Mouse (Mus musculus) frontal cortex, postnatal 10 days (tissue): ENCODE data around the gene Zfp113.
"Not testable (repeated sequence)": the region's sequence is repeated elsewhere in the genome, so short reads cannot be mapped to it uniquely, and the experiment has no call there.

Experiments used
- DNase-seq, 2 experiments: peaks; one replicate each; pipeline ENCODE4 v3.0.0; 2022; ENCODE audit warnings: low spot score in 2 of 2, mixed read lengths in 1 of 2

Gene Zfp113

DNA sequence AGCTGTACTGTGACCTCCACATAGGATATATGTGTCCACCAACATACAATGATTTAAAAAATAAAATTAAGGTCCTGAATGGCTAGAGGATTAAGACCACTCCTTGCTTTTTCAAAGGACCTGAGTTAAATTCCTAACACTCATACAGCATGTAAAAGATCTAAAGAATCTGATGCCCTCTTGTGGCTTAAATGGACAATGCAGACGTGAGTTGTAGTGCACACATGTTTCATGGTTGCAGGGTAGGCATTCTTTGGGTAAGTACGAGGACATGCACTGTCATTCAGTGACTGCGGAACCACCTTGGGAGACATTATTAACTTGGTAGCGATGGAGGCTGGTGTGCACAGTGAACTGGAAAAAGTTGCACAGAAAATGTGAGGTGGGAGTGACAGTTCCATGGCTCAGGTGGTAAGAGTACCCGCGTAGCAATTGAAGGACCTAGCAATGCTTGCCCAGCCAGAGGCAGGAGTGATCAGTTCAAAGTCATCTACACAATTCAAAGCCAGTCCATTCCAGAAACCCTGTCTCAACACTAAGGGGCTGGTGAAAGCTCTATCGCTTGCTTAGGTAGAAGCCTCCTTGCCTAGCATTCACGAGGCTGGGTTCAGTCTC, 17.5 kb downstream of the Zfp113 start:
- DNase-seq: no peak

DNA sequence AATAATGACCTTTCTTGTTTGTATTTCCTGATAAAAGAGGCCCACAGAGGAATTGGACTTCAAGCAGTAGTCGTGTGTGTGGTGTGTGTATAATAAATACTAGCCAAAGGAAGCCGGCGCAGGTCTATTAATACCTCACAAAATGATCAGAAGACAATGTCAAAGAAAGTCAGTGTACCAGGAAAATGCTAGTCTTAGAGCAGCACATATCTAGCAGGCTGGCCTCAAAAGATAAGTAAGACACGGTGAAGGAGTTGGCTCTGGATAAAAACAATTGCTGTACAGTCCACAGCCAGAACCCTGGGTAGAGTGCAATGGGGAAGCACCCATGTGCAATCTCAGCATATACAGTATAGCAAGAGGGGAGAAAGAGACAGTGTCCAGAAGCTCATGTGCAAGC, 18.3 kb downstream of the Zfp113 start:
- no peak for DNase-seq

DNA sequence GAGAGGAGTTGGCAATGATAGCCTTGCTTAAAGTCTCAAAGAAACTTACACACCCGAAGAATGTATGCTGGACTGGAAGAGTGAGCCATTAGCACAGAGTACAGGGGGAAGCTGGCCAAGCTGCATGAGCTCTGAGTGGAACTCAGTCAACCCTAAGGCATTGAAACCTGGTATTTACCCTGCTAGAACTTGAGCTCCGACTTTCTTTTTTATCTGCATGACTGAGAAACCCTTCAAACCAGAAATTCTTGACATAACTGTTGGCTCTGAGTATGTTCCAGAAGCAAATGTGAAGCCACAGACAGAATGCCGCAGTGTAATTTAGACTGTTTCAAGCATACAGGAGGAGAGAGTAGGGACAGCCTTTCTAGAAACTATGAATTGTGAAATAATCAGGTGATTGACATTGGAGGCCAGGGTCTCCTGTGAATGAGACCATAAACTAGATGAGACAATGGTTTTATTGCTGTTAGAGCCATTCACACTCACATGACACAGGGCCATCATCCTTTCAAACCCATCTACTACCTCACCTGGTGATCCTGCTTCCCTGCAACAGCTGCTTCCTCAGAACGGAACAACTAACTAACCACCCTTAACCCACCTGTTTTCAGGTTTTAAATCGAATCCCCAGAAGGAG, 23.0 kb downstream of the Zfp113 start:
- DNase-seq: no peak

DNA sequence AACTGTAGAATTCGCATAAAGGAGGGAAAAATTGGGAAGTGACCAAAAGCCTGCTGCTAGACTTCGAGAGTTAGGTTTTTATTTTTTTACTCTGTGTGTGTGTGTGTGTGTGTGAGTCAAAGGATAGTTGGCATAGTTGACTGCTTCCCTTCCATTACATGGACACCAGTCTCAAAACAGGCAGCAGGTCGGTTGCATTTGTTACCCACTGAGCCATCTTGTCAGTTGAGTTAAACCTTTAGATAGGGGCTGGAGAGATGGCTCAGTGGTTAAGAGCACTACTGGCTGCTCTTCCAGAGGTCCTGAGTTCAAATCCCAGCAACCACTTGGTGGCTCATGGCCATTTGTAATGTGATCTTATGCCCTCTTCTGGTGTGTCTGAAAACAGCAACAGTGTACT, 37.5 kb downstream of the Zfp113 start:
- DNase-seq: no peak

DNA sequence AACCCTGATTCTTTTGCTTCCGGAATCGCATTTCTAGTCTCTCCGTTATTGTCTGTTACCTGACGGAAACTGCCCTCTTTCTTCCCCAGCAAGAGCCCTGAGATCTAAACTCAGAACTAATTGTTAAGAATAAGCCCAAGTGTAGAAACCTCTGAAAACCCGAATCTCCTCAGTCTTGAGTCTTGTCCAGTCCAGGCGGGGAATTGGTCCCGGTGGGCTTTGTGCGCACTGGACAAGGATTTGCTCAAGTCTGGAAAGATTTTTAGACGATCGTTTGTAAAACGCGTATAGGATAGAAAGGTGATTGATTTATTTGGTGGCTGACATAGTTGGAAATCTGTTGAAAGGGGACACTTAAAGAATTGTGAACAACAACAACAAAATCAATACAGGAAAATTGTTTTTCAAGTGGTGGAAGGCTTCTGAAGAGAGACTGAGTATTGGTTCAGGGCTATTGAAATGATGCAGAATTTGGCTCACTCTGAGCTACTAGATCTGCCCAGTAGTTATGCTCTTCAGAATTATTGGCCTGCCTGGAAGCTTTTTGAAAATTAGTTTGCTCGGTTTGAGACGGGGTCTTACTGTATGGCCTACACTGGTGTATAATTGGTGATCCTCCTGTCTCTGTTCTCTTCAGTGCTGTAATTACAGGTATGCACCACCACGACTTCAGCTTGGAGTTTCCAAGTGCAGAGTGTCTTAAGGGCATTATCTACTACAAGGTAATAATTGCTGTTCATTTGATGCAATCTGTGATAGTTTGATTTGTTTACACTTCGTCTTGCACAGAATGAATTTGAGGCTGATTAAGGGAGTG, 38.1 kb downstream of the Zfp113 start:
- no peak for DNase-seq

DNA sequence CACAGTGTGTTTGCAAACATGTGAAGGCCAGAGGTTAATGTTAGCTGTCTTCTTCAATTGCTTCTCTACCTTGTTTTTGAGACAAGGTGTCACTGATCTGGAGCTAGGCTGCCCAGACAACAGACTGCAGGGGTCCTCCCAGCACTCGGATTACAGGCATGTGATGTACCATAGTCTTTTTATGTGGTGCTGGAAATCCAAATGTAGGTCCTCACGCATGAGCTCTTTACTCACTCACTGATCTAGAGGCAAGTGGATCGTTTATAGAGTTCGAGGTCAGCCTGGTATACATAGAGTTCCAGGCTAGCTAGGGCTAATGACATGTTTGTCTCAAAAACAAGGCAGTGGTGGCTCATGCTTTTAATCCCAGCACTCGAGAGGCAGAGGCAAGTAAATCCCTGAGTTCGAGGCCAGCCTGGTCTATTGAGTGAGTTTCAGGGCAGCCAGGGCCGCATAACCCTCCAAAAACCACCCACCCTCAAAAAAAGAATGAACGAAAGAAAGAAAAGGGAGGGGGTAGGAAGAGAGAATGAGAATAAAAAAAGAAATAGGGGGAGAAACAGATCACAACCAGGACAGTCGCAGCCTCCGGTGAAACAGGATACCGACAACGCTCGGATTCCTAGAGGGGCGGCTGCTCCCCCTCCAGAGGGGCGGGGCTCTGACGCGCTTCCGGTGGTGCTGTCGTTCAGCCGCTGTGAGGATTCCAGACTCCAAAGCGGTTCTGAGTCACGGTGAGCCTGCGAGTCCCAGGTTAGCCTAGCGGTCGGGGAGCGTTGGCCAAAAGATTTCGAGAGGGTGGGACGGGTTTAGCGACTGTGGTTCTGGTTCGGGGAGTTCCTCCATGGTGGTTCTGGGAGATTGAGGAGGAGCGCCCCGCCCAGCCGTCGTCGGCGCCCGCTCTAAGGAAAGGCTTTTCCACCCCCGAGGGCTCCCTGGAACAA, 39.0 kb downstream of the Zfp113 start, which contains the start of gene Zscan21:
Gene Zscan21 (plus strand): TSS at position 649 of the 944 bp plus-strand sequence.
- DNase-seq: peak; percentile 81 to 87

DNA sequence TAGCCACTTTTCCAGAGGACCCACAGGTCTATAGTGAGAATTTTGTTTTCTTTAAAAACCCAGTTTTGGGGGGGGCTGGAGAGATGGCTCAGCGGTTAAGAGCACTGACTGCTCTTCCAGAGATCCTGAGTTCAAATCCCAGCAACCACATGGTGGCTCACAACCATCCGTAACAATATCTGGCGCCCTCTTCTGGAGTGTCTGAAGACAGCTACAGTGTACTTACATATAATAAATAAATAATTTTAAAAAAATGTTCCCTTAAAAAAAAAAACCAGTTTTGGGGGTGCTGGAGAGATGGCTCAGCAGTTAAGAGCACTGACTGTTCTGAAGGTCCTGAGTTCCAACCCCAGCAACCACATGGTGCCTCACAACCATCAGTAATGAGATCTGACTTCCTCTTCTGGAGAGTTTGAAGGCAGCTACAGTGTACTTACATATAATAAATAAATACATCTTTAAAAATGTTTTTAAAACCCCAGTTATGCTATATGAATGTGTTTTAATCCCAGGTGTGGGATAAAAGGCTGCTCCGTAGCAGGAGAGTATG, 45.6 kb downstream of the Zfp113 start:
- not testable (repeated sequence) for DNase-seq

DNA sequence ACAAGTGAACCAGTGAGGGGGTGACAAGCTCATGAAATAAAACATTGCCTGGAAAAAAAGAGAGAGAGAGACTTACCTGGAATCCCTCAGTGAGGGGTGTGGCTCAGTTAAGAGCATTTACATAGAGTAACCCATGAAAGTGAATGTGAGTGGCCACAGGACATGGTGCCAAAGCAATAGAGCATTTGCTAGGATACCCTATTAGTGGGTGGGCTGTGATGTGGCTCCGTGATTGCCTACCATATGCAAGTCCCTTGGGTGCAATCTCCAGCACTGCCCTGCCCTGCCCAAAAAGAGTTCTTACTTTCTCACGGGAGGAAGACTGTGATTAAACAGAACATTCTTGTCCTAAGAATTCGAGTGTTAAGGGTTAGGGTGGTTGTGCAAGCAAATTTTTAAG, 48.4 kb downstream of the Zfp113 start:
- DNase-seq: no peak

DNA sequence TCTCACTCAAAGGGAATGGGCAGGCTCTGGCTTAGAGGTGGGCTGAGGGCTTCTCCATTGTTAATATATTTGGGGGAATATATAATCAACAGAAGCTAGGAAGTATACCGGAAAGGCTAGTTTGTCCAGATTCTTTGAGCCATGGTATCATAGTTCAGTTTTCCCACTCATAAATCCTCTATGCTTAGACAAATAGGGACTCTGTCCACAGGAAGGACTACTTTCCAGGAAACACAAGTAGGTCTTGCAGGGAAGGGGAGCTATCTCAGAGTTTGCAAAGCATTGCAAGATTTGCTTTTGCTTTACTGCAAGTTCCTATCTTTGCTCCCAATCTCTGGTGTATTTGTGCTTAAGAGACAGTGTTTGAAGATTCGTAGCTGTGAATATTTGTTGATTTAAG, 50.6 kb downstream of the Zfp113 start:
- no peak for DNase-seq

DNA sequence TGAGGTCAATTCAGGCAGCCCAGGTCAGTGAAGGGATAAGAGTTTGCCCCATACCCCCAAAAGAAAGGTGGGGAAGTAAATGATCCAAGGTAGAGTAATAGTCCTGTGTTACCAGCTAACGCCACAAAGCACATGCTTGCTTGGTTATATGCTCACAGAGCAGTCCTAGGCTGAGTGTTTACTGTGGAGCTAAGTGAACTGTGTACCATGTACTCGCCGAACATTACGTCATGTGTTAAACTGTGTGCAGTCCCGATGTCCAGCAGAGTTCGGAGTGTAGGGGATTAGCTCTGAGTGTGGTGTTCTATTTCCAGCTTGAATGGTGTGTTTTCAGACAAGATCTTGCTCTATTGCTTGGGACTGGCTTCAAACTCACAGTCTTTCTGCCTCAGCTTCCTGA, 61.1 kb downstream of the Zfp113 start:
- no peak for DNase-seq

DNA sequence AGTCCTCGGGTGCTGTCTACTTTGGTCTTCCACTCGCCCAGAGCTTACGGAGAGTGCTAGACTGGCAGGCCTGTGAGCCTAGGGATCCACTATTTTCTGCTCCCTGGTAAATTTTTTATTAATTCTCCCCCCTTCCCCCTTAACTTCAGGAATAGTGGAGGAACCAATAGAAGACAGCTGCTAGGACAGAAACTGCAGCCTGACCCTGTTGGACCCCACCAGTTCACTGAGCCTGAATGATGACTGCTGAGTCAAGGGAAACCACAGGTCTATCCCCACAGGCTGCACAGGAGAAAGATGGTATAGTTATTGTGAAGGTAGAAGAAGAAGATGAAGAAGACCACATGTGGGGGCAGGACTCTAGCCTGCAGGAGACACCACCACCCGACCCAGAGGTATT, 62.8 kb downstream of the Zfp113 start:
- DNase-seq: no peak

DNA sequence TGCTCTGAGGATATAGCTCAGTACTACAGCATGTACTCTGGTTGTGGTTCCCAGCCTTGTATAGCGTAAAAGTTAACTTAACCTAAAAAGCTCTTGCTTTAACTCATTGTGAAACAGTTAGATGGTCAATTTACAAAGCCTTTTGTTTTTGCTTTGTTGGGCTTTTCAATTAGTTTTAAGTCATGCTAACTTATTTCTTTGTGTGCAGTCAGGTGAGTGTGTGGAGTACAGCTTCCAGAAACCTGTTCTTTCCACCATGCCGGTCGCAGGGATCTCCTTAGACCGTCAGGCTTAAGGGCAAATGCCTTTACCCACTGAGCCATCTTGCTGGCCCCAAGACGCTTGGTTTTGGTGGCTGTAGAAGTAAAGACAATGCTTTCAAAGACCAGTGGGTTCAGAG, 64.8 kb downstream of the Zfp113 start:
- DNase-seq: no peak

DNA sequence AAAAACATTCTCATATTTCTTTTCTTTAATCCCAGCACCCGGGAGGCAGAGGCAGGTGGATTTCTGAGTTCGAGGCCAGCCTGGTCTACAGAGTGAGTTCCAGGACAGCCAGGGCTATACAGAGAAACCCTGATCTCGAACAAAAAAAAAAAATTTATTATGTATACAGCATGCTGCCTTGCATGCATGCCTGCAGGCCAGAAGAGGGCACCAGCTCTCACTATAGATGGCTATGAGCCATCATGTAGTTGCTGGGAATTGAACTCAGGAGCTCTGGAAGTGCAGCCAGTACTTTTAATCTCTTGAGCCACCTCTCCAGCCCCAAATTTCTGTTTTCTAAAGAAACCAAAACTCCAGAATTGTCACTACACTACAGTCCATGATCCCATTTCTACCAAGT, 65.3 kb downstream of the Zfp113 start:
- DNase-seq: no peak
